9 mouse cellular contexts compared by ENCODE assay signal in the genomic region with DNA sequence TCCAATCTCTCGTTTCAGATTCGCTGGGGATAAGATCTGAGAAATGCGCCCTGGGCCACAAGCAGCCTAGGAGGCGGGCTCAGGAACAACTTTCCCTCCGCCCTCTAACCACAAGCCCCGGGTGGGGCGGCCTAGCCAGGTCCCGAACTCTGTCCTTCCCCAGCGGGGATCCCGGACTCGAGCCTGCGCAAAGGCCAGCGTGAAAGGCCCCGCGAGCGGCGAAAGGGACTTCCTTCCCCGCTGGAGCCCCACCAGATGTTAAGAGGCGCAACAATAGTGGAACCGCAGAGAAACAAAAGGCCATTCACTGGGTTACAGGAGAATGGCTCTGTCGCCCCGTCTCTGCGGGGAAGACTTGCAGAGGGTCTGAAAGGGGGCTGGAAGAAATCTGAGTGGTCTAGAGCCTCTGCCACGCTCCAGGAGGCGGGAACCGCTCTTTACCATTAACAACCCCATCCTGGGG. TPM values are rescaled to one million over a fixed set of nuclear protein-coding genes. Genes with fewer than 3 reads are reported as not detected.
DNase-seq lines count a peak whose midpoint lies in the region; ATAC-seq lines count a peak whose summit lies in the region.
"Had no signal": no experiment of that assay in that cellular context is flagged by ENCODE, and none has a peak within 500 bp of the region (broad histone marks: within the 10 kb centered on the region; RNA-seq: fewer than 3 reads in every experiment).

No protein-coding gene starts in this region.

- WGBS in hindbrain, embryonic 14.5 days: under 1% methylated on average over 26 of the region's 26 CpGs
- WGBS in limb, embryonic 11.5 days: under 1% methylated on average over 26 of the region's 26 CpGs
- WGBS in midbrain, embryonic 10.5 days: under 1% methylated on average over 26 of the region's 26 CpGs

- peak overlapping the region; percentile 54 for H3K4me3 ChIP-seq in hindbrain, embryonic 14.5 days (replicated peaks; ENCODE audit: low read length)
- H3K4me3 ChIP-seq in limb, embryonic 11.5 days (ENCODE audit: low read depth, low read length): peak overlapping the region; percentile 64
- H3K4me3 ChIP-seq in midbrain, embryonic 10.5 days: peak overlapping the region; percentile 75

- peaks cover 6% of the 10 kb centered on the region; the same call in 1 of the 2 replicates for H3K4me1 ChIP-seq in hindbrain, embryonic 14.5 days (replicated peaks; ENCODE audit: control insufficient read depth, insufficient read depth, low read length)
- 0 out of 2 replicates have a peak, but pooled peaks cover 2% of the 10 kb centered on the region for H3K4me1 ChIP-seq in limb, embryonic 11.5 days (ENCODE audit: control insufficient read depth, insufficient read depth, low read length)
- H3K4me1 ChIP-seq in midbrain, embryonic 10.5 days: peaks cover 35% of the 10 kb centered on the region

- no peaks in the 10 kb centered on the region for H3K9me3 ChIP-seq in hindbrain, embryonic 14.5 days (ENCODE audit: control insufficient read depth, low read length)
- H3K9me3 ChIP-seq in limb, embryonic 11.5 days (ENCODE audit: control insufficient read depth, low read length): no peaks in the 10 kb centered on the region
- no peaks in the 10 kb centered on the region for H3K9me3 ChIP-seq in midbrain, embryonic 10.5 days (replicated peaks)

- DNase-seq in WW6 (ENCODE audit: low read depth, low spot score) (peak; percentile 31), adipocyte (ENCODE audit: low spot score) (no peak)
- peak; percentile 19 for DNase-seq in cerebellum, adult 9-11 months
- DNase-seq in gastrocnemius, adult 18-20 months (ENCODE audit: low spot score): peak; percentile 52
- DNase-seq in hindbrain, embryonic 14.5 days (ENCODE audit: low spot score): no peak
- peak; percentile 78 for DNase-seq in limb, embryonic 11.5 days (ENCODE audit: low spot score)
- DNase-seq in midbrain, embryonic 10.5 days (ENCODE audit: low spot score): peak; percentile 82
- DNase-seq in spleen, adult 12 weeks (ENCODE audit: low spot score): peak; percentile 34

- peak overlapping the region; percentile 43 for H3K9ac ChIP-seq in hindbrain, embryonic 14.5 days
- peak overlapping the region; percentile 72 for H3K9ac ChIP-seq in limb, embryonic 11.5 days (ENCODE audit: low read length)

- no peaks in the 10 kb centered on the region for H3K36me3 ChIP-seq in hindbrain, embryonic 14.5 days (replicated peaks; ENCODE audit: control insufficient read depth, insufficient read depth)
- H3K36me3 ChIP-seq in limb, embryonic 11.5 days (ENCODE audit: control insufficient read depth, insufficient read depth, low read length): no peaks in the 10 kb centered on the region
- H3K36me3 ChIP-seq in midbrain, embryonic 10.5 days: no peaks in the 10 kb centered on the region

- H3K4me2 ChIP-seq in hindbrain, embryonic 14.5 days (replicated peaks): peak overlapping the region; percentile 99
- peak overlapping the region; percentile 89 for H3K4me2 ChIP-seq in limb, embryonic 11.5 days (ENCODE audit: low read depth, severe bottlenecking)

- H3K27me3 ChIP-seq in hindbrain, embryonic 14.5 days (ENCODE audit: control insufficient read depth, insufficient read depth, low read length): peaks cover 14% of the 10 kb centered on the region; the same call in 1 of the 2 replicates
- no peaks in the 10 kb centered on the region for H3K27me3 ChIP-seq in limb, embryonic 11.5 days (ENCODE audit: control insufficient read depth, insufficient read depth, low read length)
- peaks cover 16% of the 10 kb centered on the region; the same call in 1 of the 2 replicates for H3K27me3 ChIP-seq in midbrain, embryonic 10.5 days (ENCODE audit: low read depth, poor library complexity, severe bottlenecking)

- ATAC-seq in hindbrain, embryonic 14.5 days (ENCODE audit: low FRiP score): peak; percentile 63
- peak; percentile 84 for ATAC-seq in limb, embryonic 11.5 days (ENCODE audit: insufficient number of reproducible peaks, low FRiP score, low TSS enrichment, low read depth)

- H3K27ac ChIP-seq in hindbrain, embryonic 14.5 days: no peak overlapping the region; the same call in 1 of the 2 replicates
- peak overlapping the region; percentile 81 for H3K27ac ChIP-seq in limb, embryonic 11.5 days (replicated peaks; ENCODE audit: low read depth, low read length)
- peak overlapping the region; percentile 92 for H3K27ac ChIP-seq in midbrain, embryonic 10.5 days (replicated peaks)

RNA-seq across cellular contexts. Expression of gene Mob3b, which starts 1.1 kb away (rescaled TPM):
- total RNA-seq in gastrocnemius, adult 18-20 months (2021): 1 to 10 TPM in 1 of 2 experiments, under 1 TPM in 1; 0.55 to 1.1 TPM
- 3.4 and 4.0 TPM in 2 replicates for polyA plus RNA-seq in hindbrain, embryonic 14.5 days (2014; fragmentation: Nextera tagmentation; extraction: Ambion mirVana)
- 9.7 and 10.4 TPM in 2 replicates for polyA plus RNA-seq in limb, embryonic 11.5 days (2014; fragmentation: Nextera tagmentation; extraction: Ambion mirVana)
- 19.8 and 21.5 TPM in 2 replicates for polyA plus RNA-seq in midbrain, embryonic 10.5 days (2016; fragmentation: Nextera tagmentation; extraction: Ambion mirVana)

RNA-seq across cellular contexts. Expression of gene Ifnk, which starts 4.3 kb away (rescaled TPM):
- total RNA-seq in gastrocnemius, adult 18-20 months (2021): not detected
- 0.25 TPM in 1 of 2 replicates, not detected in the other for polyA plus RNA-seq in hindbrain, embryonic 14.5 days (2014; fragmentation: Nextera tagmentation; extraction: Ambion mirVana)
- polyA plus RNA-seq in limb, embryonic 11.5 days (2014; fragmentation: Nextera tagmentation; extraction: Ambion mirVana): 0.24 TPM in 1 of 2 replicates, not detected in the other
- polyA plus RNA-seq in midbrain, embryonic 10.5 days (2016; fragmentation: Nextera tagmentation; extraction: Ambion mirVana): 0.29 and 0.30 TPM in 2 replicates
- total RNA-seq: left cerebral cortex, postnatal 14 days had no signal

Comparison
In these comparisons a context has a peak if more than half of its experiments do, and no peak if none do; other contexts are left out.
1. DNase-seq: peak in WW6 (single experiment), cerebellum, adult 9-11 months (single experiment), gastrocnemius, adult 18-20 months (single experiment), limb, embryonic 11.5 days (single experiment), midbrain, embryonic 10.5 days (single experiment) and spleen, adult 12 weeks (single experiment); none in hindbrain, embryonic 14.5 days (single experiment) and adipocyte (single experiment).
2. Peak in every context shown above with its lines, with median percentiles within 50 percentile points of each other: H3K4me3 ChIP-seq.